Mouse (Mus musculus) layer of hippocampus, adult 8-10 months (tissue): ENCODE measurements around the gene Pou3f3. TPM values are rescaled to one million over a fixed set of nuclear protein-coding genes. Genes with fewer than 3 reads are reported as not detected.

Experiments
- total RNA-seq, 4 experiments: library from RNA; stranded (reverse); gene quantifications; 2 replicates each; pipeline ENCODE4 v1.2.4; 2022

Gene Pou3f3
- total RNA-seq, 4 experiments from 2014 or later, result 52.0 to 63.0 (median 56.3) TPM

Other genes starting within 250 kb of the Pou3f3 start
- gene Mrps9, start 155.5 kb downstream of the Pou3f3 start, total RNA-seq, result 10 to 100 TPM; 40.0 to 49.9 (median 46.9) TPM